ENCODE assay signal across 8 mouse cellular contexts in genomic region chr19:6126789-6127580, GRCm38 (mm10). TPM values are rescaled to one million over a fixed set of nuclear protein-coding genes. Genes with fewer than 3 reads are reported as not detected.
DNase-seq lines count a peak whose midpoint lies in the region; ATAC-seq and TF ChIP-seq lines count a peak whose summit lies in the region.

No protein-coding gene starts in this region.

- peak overlapping the region; percentile 80 for H3K9ac ChIP-seq in heart, embryonic 15.5 days
- H3K9ac ChIP-seq in ES-Bruce4 (ENCODE audit: low read depth, poor library complexity, severe bottlenecking): peak overlapping the region; percentile 41
- H3K9ac ChIP-seq in hindbrain, embryonic 11.5 days (ENCODE audit: low read depth, low read length): no peak overlapping the region; the same call in 1 of the 2 replicates
- H3K9ac ChIP-seq in midbrain, embryonic 11.5 days (ENCODE audit: low read length): peak overlapping the region; percentile 64; the same call in 1 of the 2 replicates

- no peak for ATAC-seq in heart, embryonic 15.5 days (replicated peaks; ENCODE audit: insufficient number of reproducible peaks, insufficient read depth, low FRiP score, low read depth)
- no peak for ATAC-seq in hindbrain, embryonic 11.5 days (ENCODE audit: low FRiP score)
- ATAC-seq in midbrain, embryonic 11.5 days (ENCODE audit: low FRiP score): no peak
- no peak for ATAC-seq in granulocyte monocyte progenitor cell, adult 5-6 weeks (replicated peaks; ENCODE audit: poor library complexity, severe bottlenecking)

- no peak for TF ChIP-seq POLR2A in ES-Bruce4 (IDR thresholded peaks at IDR 0.05; ENCODE audit: insufficient read depth, low read length)

- TF ChIP-seq CTCF in ES-Bruce4 (IDR thresholded peaks at IDR 0.05; ENCODE audit: low read depth, low read length): no peak

- TF ChIP-seq EP300 in ES-Bruce4 (IDR thresholded peaks at IDR 0.05; ENCODE audit: insufficient read depth, low read depth, low read length): no peak

- H3K4me3 ChIP-seq in heart, embryonic 15.5 days: peak overlapping the region; percentile 74
- peak overlapping the region; percentile 67 for H3K4me3 ChIP-seq in ES-Bruce4 (ENCODE audit: low read depth, low read length)
- H3K4me3 ChIP-seq in hindbrain, embryonic 11.5 days (ENCODE audit: low read depth, low read length): peak overlapping the region; percentile 45
- H3K4me3 ChIP-seq in midbrain, embryonic 11.5 days (ENCODE audit: low read depth, low read length): peak overlapping the region; percentile 44

- intact Hi-C loops in heart, postnatal 36 days (cut with DNase I): loop anchor here (2.0 to 5.0 kb wide), 2 partner anchors 80 to 162 kb away; partner anchors contain the start of genes Pola2 and Syvn1

- DNase-seq in heart, postnatal 36 days: no peak
- DNase-seq in hindbrain, embryonic 11.5 days (ENCODE audit: low spot score): no peak
- DNase-seq in midbrain, embryonic 11.5 days (ENCODE audit: low spot score, missing footprints): peak; percentile 81
- DNase-seq in kidney, postnatal 4 days: no peak
- DNase-seq in spleen, postnatal 10 days (ENCODE audit: low spot score in 2 of 2): no peak

- H3K27ac ChIP-seq in heart, embryonic 15.5 days: peak overlapping the region; percentile 94
- peak overlapping the region; percentile 22; the same call in 1 of the 2 replicates for H3K27ac ChIP-seq in ES-Bruce4 (ENCODE audit: insufficient read depth, low read length)
- no peak overlapping the region for H3K27ac ChIP-seq in hindbrain, embryonic 11.5 days (ENCODE audit: low read depth, low read length)
- H3K27ac ChIP-seq in midbrain, embryonic 11.5 days (ENCODE audit: low read depth, low read length): no peak overlapping the region

- H3K27me3 ChIP-seq in heart, embryonic 15.5 days: no peaks in the 10 kb centered on the region
- H3K27me3 ChIP-seq in ES-Bruce4 (ENCODE audit: control insufficient read depth, insufficient read depth, low read length, poor library complexity, severe bottlenecking): no peaks in the 10 kb centered on the region
- H3K27me3 ChIP-seq in hindbrain, embryonic 11.5 days (ENCODE audit: control insufficient read depth, insufficient read depth, low read length): no peaks in the 10 kb centered on the region
- no peaks in the 10 kb centered on the region for H3K27me3 ChIP-seq in midbrain, embryonic 11.5 days (ENCODE audit: control insufficient read depth, insufficient read depth, low read length)

- peak overlapping the region; percentile 71 for H3K4me2 ChIP-seq in heart, embryonic 15.5 days
- H3K4me2 ChIP-seq in hindbrain, embryonic 11.5 days (replicated peaks; ENCODE audit: low read depth, low read length): peak overlapping the region; percentile 47
- H3K4me2 ChIP-seq in midbrain, embryonic 11.5 days: peak overlapping the region; percentile 66

- H3K4me1 ChIP-seq in heart, embryonic 15.5 days (replicated peaks): 0 out of 2 replicates have a peak, but pooled peaks cover 2% of the 10 kb centered on the region
- no peaks in the 10 kb centered on the region for H3K4me1 ChIP-seq in ES-Bruce4 (ENCODE audit: control insufficient read depth, insufficient read depth, low read length)
- H3K4me1 ChIP-seq in hindbrain, embryonic 11.5 days (replicated peaks; ENCODE audit: control insufficient read depth, insufficient read depth, low read length): no peaks in the 10 kb centered on the region
- H3K4me1 ChIP-seq in midbrain, embryonic 11.5 days (ENCODE audit: control insufficient read depth, insufficient read depth, low read length): peaks cover 2% of the 10 kb centered on the region; the same call in 1 of the 2 replicates

- 72% methylated on average over 10 of the region's 10 CpGs for WGBS in heart, embryonic 15.5 days
- 75% methylated on average over 10 of the region's 10 CpGs for WGBS in hindbrain, embryonic 11.5 days
- WGBS in midbrain, embryonic 11.5 days: 75% methylated on average over 10 of the region's 10 CpGs

- no peaks in the 10 kb centered on the region for H3K9me3 ChIP-seq in heart, embryonic 15.5 days (replicated peaks)
- no peaks in the 10 kb centered on the region for H3K9me3 ChIP-seq in ES-Bruce4 (replicated peaks; ENCODE audit: control insufficient read depth, insufficient read depth, low read length, poor library complexity, severe bottlenecking)
- H3K9me3 ChIP-seq in hindbrain, embryonic 11.5 days (ENCODE audit: control insufficient read depth, low read length): no peaks in the 10 kb centered on the region
- H3K9me3 ChIP-seq in midbrain, embryonic 11.5 days (ENCODE audit: control insufficient read depth, low read length): no peaks in the 10 kb centered on the region

- H3K36me3 ChIP-seq in heart, embryonic 15.5 days: no peaks in the 10 kb centered on the region
- no peaks in the 10 kb centered on the region for H3K36me3 ChIP-seq in ES-Bruce4 (ENCODE audit: control insufficient read depth, insufficient read depth, low read length, poor library complexity, severe bottlenecking)
- no peaks in the 10 kb centered on the region for H3K36me3 ChIP-seq in hindbrain, embryonic 11.5 days (ENCODE audit: control insufficient read depth, insufficient read depth, low read length)
- no peaks in the 10 kb centered on the region for H3K36me3 ChIP-seq in midbrain, embryonic 11.5 days (ENCODE audit: control insufficient read depth, insufficient read depth, low read length)

RNA-seq across cellular contexts. Expression of gene Snx15, which starts 1.1 kb away (rescaled TPM):
- 19.8 and 25.9 TPM in 2 replicates for polyA plus RNA-seq in heart, embryonic 15.5 days (2015; fragmentation: Nextera tagmentation; extraction: Ambion mirVana)
- total RNA-seq in heart, postnatal 36 days (2021): 10 to 100 TPM; 12.8 to 13.3 TPM
- 8.6 and 10.0 TPM in 2 replicates for polyA plus RNA-seq in ES-Bruce4 (2011; ENCODE audit: insufficient read depth, insufficient read length, low read depth, missing spikeins)
- 26.9 and 32.4 TPM in 2 replicates for polyA plus RNA-seq in hindbrain, embryonic 11.5 days (2014; fragmentation: Nextera tagmentation; extraction: Ambion mirVana)
- polyA plus RNA-seq in midbrain, embryonic 11.5 days (2014; fragmentation: Nextera tagmentation; extraction: Ambion mirVana): 23.8 and 26.1 TPM in 2 replicates
- total RNA-seq in granulocyte monocyte progenitor cell, adult 5-6 weeks (2014; fragmentation: Nextera tagmentation): 31.2 and 31.3 TPM in 2 replicates
- 9.7 and 11.2 TPM in 2 replicates for total RNA-seq in granulocyte monocyte progenitor cell, adult 5-6 weeks (2017)

RNA-seq across cellular contexts. Expression of gene Sac3d1, which starts 8.5 kb away (rescaled TPM):
- 28.1 and 38.1 TPM in 2 replicates for polyA plus RNA-seq in heart, embryonic 15.5 days (2015; fragmentation: Nextera tagmentation; extraction: Ambion mirVana)
- total RNA-seq in heart, postnatal 36 days (2021): 1 to 10 TPM; 8.5 to 8.8 TPM
- 13.5 and 17.6 TPM in 2 replicates for polyA plus RNA-seq in ES-Bruce4 (2011; ENCODE audit: insufficient read depth, insufficient read length, low read depth, missing spikeins)
- polyA plus RNA-seq in hindbrain, embryonic 11.5 days (2014; fragmentation: Nextera tagmentation; extraction: Ambion mirVana): 62.6 and 62.9 TPM in 2 replicates
- polyA plus RNA-seq in midbrain, embryonic 11.5 days (2014; fragmentation: Nextera tagmentation; extraction: Ambion mirVana): 55.3 and 60.0 TPM in 2 replicates
- 8.5 and 10.2 TPM in 2 replicates for total RNA-seq in granulocyte monocyte progenitor cell, adult 5-6 weeks (2014; fragmentation: Nextera tagmentation)
- total RNA-seq in granulocyte monocyte progenitor cell, adult 5-6 weeks (2017): 5.9 and 7.2 TPM in 2 replicates

RNA-seq across cellular contexts. Expression of gene Batf2, which starts 13.8 kb away (rescaled TPM):
- 0.23 TPM in 1 of 2 replicates, not detected in the other for polyA plus RNA-seq in heart, embryonic 15.5 days (2015; fragmentation: Nextera tagmentation; extraction: Ambion mirVana)
- total RNA-seq in heart, postnatal 36 days (2021): under 1 TPM; 0.69 to 0.89 TPM
- polyA plus RNA-seq in ES-Bruce4 (2011; ENCODE audit: insufficient read depth, insufficient read length, low read depth, missing spikeins): not detected in 2 replicates
- polyA plus RNA-seq in hindbrain, embryonic 11.5 days (2014; fragmentation: Nextera tagmentation; extraction: Ambion mirVana): 0.32 TPM in 1 of 2 replicates, not detected in the other
- polyA plus RNA-seq in midbrain, embryonic 11.5 days (2014; fragmentation: Nextera tagmentation; extraction: Ambion mirVana): not detected in 2 replicates
- 5.1 TPM in 1 of 2 replicates, not detected in the other for total RNA-seq in granulocyte monocyte progenitor cell, adult 5-6 weeks (2014; fragmentation: Nextera tagmentation)
- total RNA-seq in granulocyte monocyte progenitor cell, adult 5-6 weeks (2017): 0.77 and 2.3 TPM in 2 replicates

RNA-seq across cellular contexts. Expression of gene Arl2, which starts 14.4 kb away (rescaled TPM):
- polyA plus RNA-seq in heart, embryonic 15.5 days (2015; fragmentation: Nextera tagmentation; extraction: Ambion mirVana): 74.7 and 81.8 TPM in 2 replicates
- 10 to 100 TPM; 57.7 to 67.5 TPM for total RNA-seq in heart, postnatal 36 days (2021)
- polyA plus RNA-seq in ES-Bruce4 (2011; ENCODE audit: insufficient read depth, insufficient read length, low read depth, missing spikeins): 38.7 and 40.4 TPM in 2 replicates
- 80.0 and 82.4 TPM in 2 replicates for polyA plus RNA-seq in hindbrain, embryonic 11.5 days (2014; fragmentation: Nextera tagmentation; extraction: Ambion mirVana)
- 75.6 and 86.1 TPM in 2 replicates for polyA plus RNA-seq in midbrain, embryonic 11.5 days (2014; fragmentation: Nextera tagmentation; extraction: Ambion mirVana)
- total RNA-seq in granulocyte monocyte progenitor cell, adult 5-6 weeks (2014; fragmentation: Nextera tagmentation): 22.6 and 37.1 TPM in 2 replicates
- total RNA-seq in granulocyte monocyte progenitor cell, adult 5-6 weeks (2017): 27.1 and 30.7 TPM in 2 replicates

RNA-seq across cellular contexts. Expression of gene Naaladl1, which starts 21.4 kb away (rescaled TPM):
- polyA plus RNA-seq in heart, embryonic 15.5 days (2015; fragmentation: Nextera tagmentation; extraction: Ambion mirVana): 0.21 and 0.36 TPM in 2 replicates
- total RNA-seq in heart, postnatal 36 days (2021): not detected
- polyA plus RNA-seq in ES-Bruce4 (2011; ENCODE audit: insufficient read depth, insufficient read length, low read depth, missing spikeins): 2.9 and 3.5 TPM in 2 replicates
- polyA plus RNA-seq in hindbrain, embryonic 11.5 days (2014; fragmentation: Nextera tagmentation; extraction: Ambion mirVana): 0.38 and 0.59 TPM in 2 replicates
- 0.37 and 0.46 TPM in 2 replicates for polyA plus RNA-seq in midbrain, embryonic 11.5 days (2014; fragmentation: Nextera tagmentation; extraction: Ambion mirVana)
- 0.28 and 1.1 TPM in 2 replicates for total RNA-seq in granulocyte monocyte progenitor cell, adult 5-6 weeks (2014; fragmentation: Nextera tagmentation)
- not detected in 2 replicates for total RNA-seq in granulocyte monocyte progenitor cell, adult 5-6 weeks (2017)

Comparison
In these comparisons a context has a peak if more than half of its experiments do, and no peak if none do; other contexts are left out.
1. H3K27ac ChIP-seq: peak in heart, embryonic 15.5 days (single experiment) and ES-Bruce4 (single experiment); none in hindbrain, embryonic 11.5 days (single experiment) and midbrain, embryonic 11.5 days (single experiment).
2. Peak in every context shown above with its lines, with median percentiles within 50 percentile points of each other: H3K4me2 ChIP-seq and H3K4me3 ChIP-seq.